36 mouse cellular contexts compared by ENCODE assay signal in genomic region chr15:75270691-75271362, GRCm38 (mm10). TPM values are rescaled to one million over a fixed set of nuclear protein-coding genes. Genes with fewer than 3 reads are reported as not detected.
"Had no signal": no experiment of that assay in that cellular context is flagged by ENCODE, and none has a peak within 500 bp of the region (broad histone marks: within the 10 kb centered on the region; RNA-seq: fewer than 3 reads in every experiment).

No protein-coding gene starts in this region.

- H3K4me3 ChIP-seq: heart, adult 2 months; heart, embryonic 13.5 days; heart, embryonic 15.5 days; hindbrain, embryonic 10.5 days; hindbrain, embryonic 12.5 days; intestine, embryonic 15.5 days; layer of hippocampus, adult 2 months; left cerebral cortex, adult 2 months; limb, embryonic 10.5 days; limb, embryonic 12.5 days; liver, embryonic 13.5 days; liver, embryonic 15.5 days had no signal

- H3K4me1 ChIP-seq: heart, embryonic 13.5 days; heart, embryonic 15.5 days; hindbrain, embryonic 10.5 days; hindbrain, embryonic 12.5 days; intestine, embryonic 15.5 days; limb, embryonic 10.5 days; limb, embryonic 12.5 days; liver, embryonic 13.5 days; liver, embryonic 15.5 days had no signal

- DNase-seq: gastrocnemius, postnatal 14 days; gastrocnemius, postnatal 36 days; heart, adult 2 months; heart, postnatal 4 days; kidney, adult 18-20 months; kidney, adult 8-10 months; kidney, postnatal 10 days; kidney, postnatal 25 days; kidney, postnatal 4 days; liver; liver, embryonic 13.5 days had no signal

- H3K27ac ChIP-seq: heart, adult 2 months; heart, embryonic 13.5 days; heart, embryonic 15.5 days; hindbrain, embryonic 10.5 days; hindbrain, embryonic 12.5 days; hindbrain, embryonic 14.5 days; intestine, embryonic 15.5 days; layer of hippocampus, adult 2 months; left cerebral cortex, adult 2 months; limb, embryonic 10.5 days; limb, embryonic 12.5 days; liver, embryonic 13.5 days; liver, embryonic 15.5 days had no signal

RNA-seq across cellular contexts. Expression of gene Ly6f, which starts 2.6 kb away (rescaled TPM):
- total RNA-seq: gastrocnemius, adult 18-20 months; gastrocnemius, adult 8-10 months; gastrocnemius, postnatal 14 days; gastrocnemius, postnatal 36 days; heart, adult 2 months; heart, postnatal 25 days; heart, postnatal 4 days; layer of hippocampus, adult 2 months; layer of hippocampus, postnatal 10 days; layer of hippocampus, postnatal 25 days; left cerebral cortex, adult 2 months; left cerebral cortex, postnatal 14 days; left cerebral cortex, postnatal 36 days had no signal
- polyA plus RNA-seq: heart, adult 2 months; heart, embryonic 11.5 days; heart, embryonic 13.5 days; heart, embryonic 15.5 days; heart, postnatal 0 days; hindbrain, embryonic 10.5 days; hindbrain, embryonic 12.5 days; hindbrain, embryonic 14.5 days; hindbrain, embryonic 16.5 days; inflammation-experienced regulatory T-cells, adult 6 months; kidney, embryonic 14.5 days; limb, embryonic 12.5 days; limb, embryonic 14.5 days; liver, embryonic 11.5 days; liver, embryonic 13.5 days; liver, embryonic 15.5 days had no signal

RNA-seq across cellular contexts. Expression of gene BC025446, which starts 54.7 kb away (rescaled TPM):
- total RNA-seq: gastrocnemius, adult 18-20 months; gastrocnemius, postnatal 14 days; gastrocnemius, postnatal 36 days; heart, adult 2 months; heart, postnatal 25 days; heart, postnatal 4 days; layer of hippocampus, adult 2 months; layer of hippocampus, postnatal 10 days; layer of hippocampus, postnatal 25 days; left cerebral cortex, adult 2 months; left cerebral cortex, postnatal 14 days; left cerebral cortex, postnatal 36 days had no signal
- polyA plus RNA-seq: heart, adult 2 months; heart, embryonic 11.5 days; heart, embryonic 13.5 days; heart, embryonic 15.5 days; heart, postnatal 0 days; hindbrain, embryonic 10.5 days; hindbrain, embryonic 12.5 days; hindbrain, embryonic 14.5 days; hindbrain, embryonic 16.5 days; inflammation-experienced regulatory T-cells, adult 6 months; limb, embryonic 10.5 days; limb, embryonic 12.5 days; limb, embryonic 14.5 days had no signal
